Mouse (Mus musculus) natural killer cell, adult 2 months (primary cell): ENCODE data around the gene Gm20388.

Source experiments
- DNase-seq, 2 experiments: peaks; one replicate each; pipeline ENCODE4 v3.0.0; 2022; ENCODE audit warnings: low spot score in 2 of 2

The Gm20388 gene

DNA sequence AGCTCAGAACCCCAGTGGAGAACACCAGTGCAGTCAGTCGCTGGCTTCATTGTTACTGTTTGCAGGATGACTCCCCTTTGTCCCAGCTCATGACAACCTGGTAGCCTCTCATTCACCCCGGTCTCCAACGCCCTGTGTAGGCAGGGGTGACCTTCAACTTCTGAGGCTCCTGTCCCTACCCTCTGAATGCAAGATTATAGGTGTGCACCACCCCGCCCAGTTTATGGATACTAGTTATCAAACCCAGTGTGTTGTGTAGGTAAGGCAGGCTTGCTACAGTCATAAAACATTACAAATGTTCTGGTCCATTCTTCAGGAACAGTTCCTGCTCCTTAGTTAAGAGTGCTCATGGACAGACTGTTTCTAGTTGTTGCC is 3903.2 kb downstream of the Gm20388 start:
- no peak for DNase-seq

GRCm38 (mm10) chr8:123815325-123815724 is 3904.7 kb downstream of the Gm20388 start:
- DNase-seq: no peak

DNA sequence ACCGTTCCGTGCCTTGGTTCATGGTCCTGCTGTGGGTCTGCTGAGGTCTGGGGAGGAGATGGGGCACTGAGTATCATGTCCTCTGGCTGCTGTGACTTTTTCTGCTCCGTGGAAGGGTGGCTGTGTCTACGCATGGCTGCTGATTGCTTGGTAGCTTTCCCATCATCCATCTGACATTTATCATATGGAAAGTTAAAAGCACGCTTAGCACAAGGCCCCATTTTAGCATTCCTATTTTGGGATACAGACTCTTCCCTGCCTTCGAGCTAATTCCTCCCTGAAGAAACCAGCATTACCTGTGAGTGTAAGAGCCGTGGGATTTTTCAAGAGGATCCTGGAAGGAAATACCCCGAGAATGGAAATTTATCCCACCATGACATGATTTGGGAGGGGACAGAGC is 3906.3 kb downstream of the Gm20388 start:
- no peak for DNase-seq

- no peak for DNase-seq
These were observed 3907.1 kb downstream of the Gm20388 start for GRCm38 (mm10) chr8:123817747-123818146.

GRCm38 (mm10) chr8:123819683-123820610 is 3909.3 kb downstream of the Gm20388 start:
- no peak for DNase-seq

- no peak for DNase-seq
These were observed 3910.1 kb downstream of the Gm20388 start for GRCm38 (mm10) chr8:123820780-123821179.

- no peak for DNase-seq
These were observed 3912.5 kb downstream of the Gm20388 start for GRCm38 (mm10) chr8:123823111-123823510.

DNA sequence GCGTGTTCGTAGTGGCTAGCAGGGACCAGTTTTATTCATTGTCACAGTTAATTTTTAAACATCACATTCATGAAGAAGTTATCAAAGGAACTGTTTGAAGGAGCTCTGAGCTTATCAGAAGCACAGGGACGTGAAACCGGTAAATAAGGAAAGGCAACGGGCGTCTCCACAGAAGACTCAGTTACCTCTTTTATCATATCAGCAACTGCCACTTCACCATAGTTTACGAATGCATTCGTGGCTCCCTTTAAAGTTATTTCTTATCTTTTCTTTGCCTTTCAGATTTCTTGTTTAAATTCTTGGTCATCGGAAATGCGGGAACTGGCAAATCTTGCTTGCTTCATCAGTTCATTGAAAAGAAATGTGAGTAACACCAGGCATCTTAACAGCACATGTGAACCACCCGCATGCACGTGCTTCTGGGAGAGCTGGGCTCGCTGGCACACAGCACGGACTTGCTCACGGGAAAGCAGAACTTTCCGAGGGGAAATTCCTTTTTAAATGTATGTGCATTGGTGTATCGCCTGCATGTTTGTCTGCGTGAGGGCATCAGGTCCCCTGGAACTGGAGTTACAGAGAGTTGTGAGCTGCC is 3913.0 kb downstream of the Gm20388 start:
- no peak for DNase-seq

DNA sequence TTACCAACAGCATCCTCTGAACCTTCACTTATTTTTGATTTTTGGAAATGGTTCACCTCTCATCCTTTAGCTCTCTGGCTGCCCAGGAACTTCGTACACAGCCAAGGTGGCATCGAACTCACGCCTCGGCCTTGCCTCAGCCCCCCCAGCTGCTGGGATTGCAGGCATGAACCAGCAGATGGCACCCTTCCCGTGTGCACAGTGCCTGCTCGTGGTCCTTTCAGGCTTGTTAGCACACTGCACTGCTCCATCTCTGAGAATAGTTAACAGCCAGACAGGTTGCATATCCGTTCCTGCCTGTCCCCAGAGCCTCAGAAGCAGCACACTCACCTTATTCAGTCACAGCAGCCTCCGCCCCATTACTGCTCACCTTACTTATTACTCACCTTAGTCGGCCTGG is 3915.4 kb downstream of the Gm20388 start:
- DNase-seq: no peak

GRCm38 (mm10) chr8:123826758-123827157 is 3916.1 kb downstream of the Gm20388 start:
- no peak for DNase-seq

GRCm38 (mm10) chr8:123827523-123827922 is 3916.9 kb downstream of the Gm20388 start:
- DNase-seq: no peak

DNA sequence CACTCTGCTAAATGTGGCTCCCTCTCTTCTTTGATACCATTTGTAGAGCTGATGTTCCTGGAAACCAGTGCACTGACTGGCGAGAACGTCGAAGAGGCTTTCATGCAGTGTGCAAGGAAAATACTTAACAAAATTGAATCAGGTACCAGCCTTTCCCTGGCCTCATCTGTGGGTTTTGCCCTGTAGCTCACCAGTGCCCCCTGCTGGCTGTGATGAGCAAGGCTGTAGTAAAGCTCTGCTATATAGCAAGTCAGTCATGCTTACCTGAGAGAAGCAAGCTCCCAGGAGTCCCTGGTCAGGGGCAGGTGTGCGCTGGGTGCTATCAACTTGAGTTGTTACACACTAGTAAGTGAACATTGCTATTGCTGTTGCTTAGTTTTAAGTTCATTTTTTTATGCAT is 3922.1 kb downstream of the Gm20388 start:
- DNase-seq: peak; percentile 34 to 45

- DNase-seq: peak; percentile 30 to 58
These were observed 3924.8 kb downstream of the Gm20388 start for GRCm38 (mm10) chr8:123835451-123835850.

GRCm38 (mm10) chr8:123836354-123836753 is 3925.7 kb downstream of the Gm20388 start:
- DNase-seq: no peak

GRCm38 (mm10) chr8:123838496-123838895 is 3927.9 kb downstream of the Gm20388 start:
- DNase-seq: no peak

GRCm38 (mm10) chr8:123840578-123841345 is 3930.1 kb downstream of the Gm20388 start:
- DNase-seq: no peak

GRCm38 (mm10) chr8:123842086-123842485 is 3931.4 kb downstream of the Gm20388 start:
- DNase-seq: no peak

DNA sequence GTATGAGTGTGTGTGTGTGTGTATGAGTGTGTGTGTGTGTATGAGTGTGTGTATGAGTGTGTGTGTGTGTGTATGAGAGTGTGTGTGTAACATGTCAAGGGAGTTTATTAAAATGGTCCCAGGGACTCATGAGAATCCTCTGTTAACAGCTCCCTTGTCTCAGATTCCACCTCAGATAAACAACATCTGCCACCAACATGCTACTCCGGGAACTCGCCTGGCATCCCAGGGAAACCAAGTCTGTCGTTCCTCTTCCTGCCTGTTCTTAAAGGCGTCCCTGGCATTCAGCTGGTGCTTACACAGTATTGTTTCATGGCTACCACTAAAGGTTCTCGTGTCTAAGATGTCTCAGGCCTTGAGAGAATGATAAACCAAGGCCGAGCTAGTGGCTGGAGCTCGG is 3933.7 kb downstream of the Gm20388 start:
- no peak for DNase-seq

DNA sequence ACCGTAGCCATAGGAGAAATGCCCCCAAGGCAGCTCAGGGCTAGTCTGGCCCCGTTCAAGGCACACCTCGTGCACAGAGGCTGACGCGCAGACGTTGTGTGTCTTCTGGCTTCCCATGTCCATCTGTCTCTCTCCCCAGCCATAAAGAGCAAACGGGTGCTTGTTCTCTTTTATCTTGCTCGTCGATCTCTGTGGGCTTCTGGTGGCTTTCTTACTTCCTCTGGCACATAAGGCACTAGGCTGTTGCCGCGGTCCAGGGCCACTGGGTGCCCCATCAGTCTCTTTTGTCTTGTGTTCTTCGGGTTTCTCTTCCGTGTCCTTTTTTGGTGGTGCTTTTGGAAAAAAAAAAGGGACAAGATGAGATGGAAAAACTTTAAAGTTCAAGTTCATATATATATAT is 3934.5 kb downstream of the Gm20388 start:
- DNase-seq: no peak

DNA sequence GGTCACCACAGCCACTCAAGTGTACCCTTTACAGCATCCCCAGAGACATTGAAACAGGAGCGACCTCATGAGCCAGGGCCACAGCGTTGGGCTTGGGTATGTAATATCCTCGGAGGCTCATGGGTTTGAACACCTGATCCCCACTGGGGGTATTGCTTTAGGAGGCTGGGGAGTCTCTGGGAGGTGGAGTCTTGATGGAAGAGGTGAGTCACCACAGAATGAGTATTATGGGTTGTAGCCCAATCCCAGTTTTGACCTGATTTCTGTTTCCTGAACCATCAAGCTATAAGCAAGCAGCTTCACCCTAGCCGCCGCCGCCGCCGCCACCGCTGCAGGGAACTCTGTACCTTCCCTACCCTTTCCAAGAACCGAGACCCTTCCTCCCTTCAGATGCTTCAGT is 3935.3 kb downstream of the Gm20388 start:
- no peak for DNase-seq

- DNase-seq: no peak
These were observed 3935.9 kb downstream of the Gm20388 start for GRCm38 (mm10) chr8:123846509-123846908.

GRCm38 (mm10) chr8:123847546-123847945 is 3936.9 kb downstream of the Gm20388 start:
- no peak for DNase-seq
